Mouse (Mus musculus): ENCODE data around the gene Sik3.

GRCm38 (mm10) chr9:46023591-46023990, 11.0 kb downstream of the Sik3 start:
- TF ChIP-seq CTCF (IDR thresholded peaks at IDR 0.05; ENCODE audit: low read depth), result no peak
- TF ChIP-seq EP300 (IDR thresholded peaks at IDR 0.05; ENCODE audit: low read depth), result no peak

All from liver, postnatal 0 days (tissue).